Mouse (Mus musculus) gastrocnemius, postnatal 36 days (tissue): Measurements from ENCODE around the gene Tpm1. TPM values are rescaled to one million over a fixed set of nuclear protein-coding genes. Genes with fewer than 3 reads are reported as not detected.

Experiments
- DNase-seq, 2 experiments: peaks; one replicate each; pipeline ENCODE4 v3.0.0; 2022
- intact Hi-C: fragments of 180-260 bp; cut with DNase I; formaldehyde crosslinking; loops from one replicate; pipeline ENCODE4 v1.15.1; 2025
- total RNA-seq, 2 experiments: library from RNA; stranded (reverse); gene quantifications; 2 replicates each; pipeline ENCODE4 v1.2.3; 2021

The Tpm1 gene
- total RNA-seq, 2 experiments from 2014 or later, result 26,294 to 27,735 TPM

DNA sequence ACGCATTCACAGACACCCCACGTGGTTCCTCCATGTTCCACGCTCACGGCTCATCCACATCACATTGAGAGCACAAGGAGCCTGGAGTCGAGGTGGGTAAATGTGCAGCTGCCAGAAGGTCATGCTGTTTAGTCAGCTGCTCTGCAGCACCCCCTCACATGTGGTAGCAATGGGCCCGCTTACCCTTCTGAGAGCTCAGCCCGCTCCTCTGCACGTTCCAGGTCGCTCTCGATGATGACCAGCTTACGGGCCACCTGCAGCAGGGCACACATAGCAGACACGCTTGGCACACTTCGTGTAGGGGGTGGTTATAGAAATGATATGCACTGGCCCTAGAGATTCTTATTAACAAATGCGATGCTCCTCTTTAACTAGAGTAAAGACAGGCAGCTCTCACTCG lies 16.6 kb downstream of the Tpm1 start:
- no peak for DNase-seq
- intact Hi-C loops, result no loop called here

DNA sequence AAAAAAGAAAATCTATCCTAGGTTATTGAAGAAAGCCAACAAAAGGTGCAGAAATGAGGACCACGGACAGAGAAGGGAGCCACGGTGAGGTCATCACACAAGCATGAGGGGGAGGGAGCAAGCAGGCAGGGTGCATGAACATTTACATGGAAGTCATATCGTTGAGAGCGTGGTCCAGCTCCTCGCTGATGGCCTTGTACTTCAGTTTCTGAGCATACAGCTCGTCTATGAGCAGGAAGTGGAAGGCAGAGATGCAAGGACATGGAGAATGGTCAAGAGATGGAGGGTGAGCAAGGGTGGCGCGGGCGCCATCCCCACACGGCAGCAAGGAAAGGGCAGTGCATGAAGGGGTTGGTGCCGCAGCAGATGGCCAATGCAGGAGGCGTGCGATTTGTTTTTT lies 19.7 kb downstream of the Tpm1 start:
- intact Hi-C loops, result no loop called here

DNA sequence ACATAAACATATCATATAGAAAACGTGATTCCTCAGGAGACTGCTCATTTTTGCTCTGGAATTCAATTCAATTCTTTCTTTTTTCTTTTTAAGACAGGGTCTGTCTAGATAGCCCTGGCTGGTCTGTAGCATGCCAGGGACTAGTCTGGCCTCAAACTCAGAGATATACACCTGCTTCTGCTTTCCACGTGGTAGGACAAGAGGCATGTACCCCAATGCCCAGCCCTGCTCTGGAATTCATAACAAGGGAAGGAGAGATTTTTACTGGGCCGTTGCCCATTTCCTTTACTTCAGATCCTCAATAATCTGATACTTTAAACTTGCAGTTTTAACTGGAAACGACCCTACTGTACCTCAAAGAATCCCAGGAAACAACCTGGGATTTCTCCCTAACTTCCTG lies 20.3 kb downstream of the Tpm1 start:
- intact Hi-C loops, result no loop called here
- no peak for DNase-seq

More for the DNA sequence above, 19.7 kb downstream of the Tpm1 start:
- DNase-seq, result no peak

DNA sequence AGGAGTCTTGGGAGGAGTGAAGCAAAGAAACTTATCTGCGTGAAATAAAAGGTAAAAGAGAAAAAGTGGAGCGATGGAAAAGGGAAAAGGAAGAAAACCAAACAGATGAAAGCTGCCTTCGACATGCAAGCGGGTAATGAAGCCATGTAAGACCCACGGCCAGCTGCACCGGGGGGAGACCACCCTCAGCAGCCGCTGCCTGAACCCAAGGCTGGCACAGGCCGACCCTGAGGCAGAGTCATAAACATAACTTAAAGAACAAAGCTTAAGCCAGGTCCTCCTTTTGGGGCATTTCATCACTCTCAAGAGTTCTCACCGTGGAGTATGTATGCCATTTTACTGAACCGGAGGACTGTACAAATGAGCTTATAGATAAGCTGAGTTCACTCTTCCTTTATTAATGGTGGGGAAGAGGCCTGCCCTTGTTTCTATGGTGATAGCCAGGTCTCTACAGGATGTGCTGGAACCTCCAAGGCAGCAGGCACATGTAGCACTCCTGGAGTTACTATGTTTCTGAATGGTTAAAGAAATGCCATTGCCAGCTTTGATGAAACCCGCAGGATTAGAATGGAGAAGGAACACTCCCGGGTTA lies 21.0 kb downstream of the Tpm1 start:
- intact Hi-C loops, result no loop called here
- DNase-seq, result no peak

DNA sequence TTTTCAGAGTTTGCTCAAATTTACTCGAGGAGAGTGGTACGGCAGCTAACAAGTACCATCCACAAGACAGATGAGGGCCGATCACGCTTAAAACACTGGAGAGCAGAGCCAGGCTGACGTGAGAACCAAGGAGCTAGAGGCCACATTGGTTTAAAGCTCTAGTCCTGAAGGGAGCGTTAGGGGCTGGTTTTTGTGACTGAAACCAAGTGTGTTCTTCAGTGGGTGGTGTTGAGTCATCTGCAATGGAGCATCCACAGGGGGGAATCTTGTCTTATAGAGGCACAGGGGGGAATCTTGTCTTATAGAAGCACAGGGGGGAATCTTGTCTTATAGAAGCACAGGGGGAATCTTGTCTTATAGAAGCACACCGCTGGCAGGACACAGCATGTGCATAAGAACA lies 22.3 kb downstream of the Tpm1 start:
- no peak for DNase-seq

DNA sequence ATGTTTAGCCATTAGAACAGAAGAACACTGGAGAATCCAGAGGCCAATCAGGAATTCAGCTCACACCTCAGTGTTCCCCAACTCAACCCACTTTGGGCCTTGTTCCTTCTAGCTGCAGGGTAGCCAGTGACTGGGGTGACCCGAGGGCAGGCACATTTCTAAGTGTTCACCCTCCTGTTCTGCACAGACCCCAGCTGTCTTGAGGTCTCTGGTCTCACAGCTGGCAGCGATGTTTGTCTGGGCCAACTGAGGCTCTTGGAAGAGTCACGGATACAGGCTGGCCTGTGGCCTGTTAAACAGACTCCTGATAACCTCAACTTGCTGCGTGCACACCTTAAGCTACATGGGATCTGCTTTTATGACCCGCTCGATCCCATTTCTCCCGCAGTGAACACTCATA lies 23.1 kb downstream of the Tpm1 start:
- peak in 1 of 2 experiments; percentile 42 for DNase-seq
- intact Hi-C loops, result no loop called here

More for the DNA sequence above, 22.3 kb downstream of the Tpm1 start:
- intact Hi-C loops, result no loop called here

DNA sequence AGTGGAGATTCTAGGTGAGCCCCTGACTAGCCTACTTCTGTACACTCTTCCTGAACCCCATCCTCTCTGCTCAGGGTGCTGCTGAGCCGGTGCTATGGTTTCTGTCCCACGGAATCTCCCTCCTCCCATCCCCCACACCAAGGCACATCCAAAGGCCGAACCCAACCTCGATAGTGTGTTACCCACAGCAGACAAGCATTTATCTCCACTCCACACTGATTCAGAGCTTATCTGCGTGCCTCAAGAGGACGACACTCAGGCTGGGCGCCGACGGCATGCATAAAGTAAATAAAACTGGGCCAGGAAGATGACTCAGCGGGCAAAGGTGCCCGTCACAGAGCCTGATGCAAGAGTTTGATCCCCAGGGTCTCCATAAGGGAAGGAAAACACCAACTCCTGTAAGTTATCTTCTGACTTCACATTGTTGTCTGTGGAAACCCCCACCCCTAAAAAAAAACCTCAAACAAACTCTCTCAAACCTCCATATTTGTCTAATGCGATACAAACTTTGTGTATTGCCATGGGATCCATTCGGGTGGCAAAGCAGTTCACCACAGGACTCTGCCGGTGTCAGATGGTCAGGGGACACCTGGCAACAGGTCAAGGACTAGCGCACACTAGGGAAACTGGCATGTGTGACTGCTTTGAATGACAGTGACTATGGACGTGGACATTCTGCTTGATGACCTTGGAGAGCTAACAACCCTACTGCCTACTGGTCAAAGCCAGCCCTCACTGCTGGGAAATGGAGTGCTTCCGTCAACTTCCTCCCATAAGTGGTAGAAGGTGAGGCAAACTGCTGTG lies 24.1 kb downstream of the Tpm1 start:
- peak in 1 of 2 experiments; percentile 50 for DNase-seq
- intact Hi-C loops, result no loop called here

DNA sequence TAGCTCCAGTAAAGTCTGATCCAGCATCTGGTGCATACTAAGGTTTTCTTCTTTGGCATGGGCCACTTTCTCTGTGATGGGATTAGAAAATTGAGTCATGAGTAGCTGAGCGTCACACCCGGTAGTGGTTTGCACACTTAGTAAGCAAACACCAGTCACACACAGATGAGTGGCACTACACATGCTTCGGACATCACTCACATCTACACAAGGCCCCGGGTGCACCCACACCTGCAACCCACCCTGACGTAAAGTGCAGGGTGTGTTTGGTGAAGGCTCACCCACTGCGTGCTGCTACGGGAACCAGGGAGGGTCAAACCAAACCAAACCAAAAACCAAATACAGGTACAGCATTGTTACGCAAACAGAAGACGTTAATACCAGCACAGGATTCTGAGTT lies 25.8 kb downstream of the Tpm1 start:
- intact Hi-C loops, result no loop called here
- no peak for DNase-seq

DNA sequence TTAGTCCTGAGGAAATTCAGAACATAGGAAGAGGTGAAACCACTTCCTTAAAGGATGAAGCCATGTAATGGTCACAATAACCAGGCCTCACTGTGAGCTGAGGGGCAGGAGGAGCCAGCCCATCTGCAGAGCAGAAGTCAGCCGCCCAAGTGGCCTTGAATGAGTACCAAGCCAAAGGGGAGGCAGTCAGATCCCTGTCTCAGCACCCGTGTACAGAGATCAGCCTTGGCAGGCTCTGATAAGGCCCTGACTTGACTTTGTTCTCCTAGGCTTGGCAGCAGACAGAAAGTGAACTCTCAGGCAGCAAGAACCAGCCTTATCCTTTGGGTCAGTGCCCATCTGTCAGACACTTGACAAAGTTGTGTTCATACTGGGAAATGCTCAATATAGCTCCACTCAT lies 29.1 kb downstream of the Tpm1 start:
- DNase-seq, result no peak
- intact Hi-C loops, result no loop called here

DNA sequence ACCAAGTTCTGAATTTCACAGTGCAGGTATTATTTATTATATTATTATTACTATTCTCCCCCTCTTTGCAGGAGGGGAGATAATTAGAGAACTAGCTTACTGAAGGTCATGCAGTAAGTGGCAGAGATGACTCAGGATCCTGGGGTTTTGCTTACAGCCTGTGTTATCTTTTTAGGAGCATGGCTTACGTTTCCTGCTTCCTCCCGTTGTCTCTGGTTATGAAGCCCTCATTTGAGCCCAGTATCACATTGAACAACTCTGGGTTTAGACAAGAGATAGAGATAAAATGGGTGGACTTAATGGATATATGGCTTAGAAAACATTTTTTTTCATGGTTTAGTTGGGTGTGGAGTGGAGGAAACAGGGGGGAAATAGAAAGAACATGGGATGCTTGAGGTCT lies 35.7 kb downstream of the Tpm1 start:
- DNase-seq, result no peak
- intact Hi-C loops, result no loop called here

DNA sequence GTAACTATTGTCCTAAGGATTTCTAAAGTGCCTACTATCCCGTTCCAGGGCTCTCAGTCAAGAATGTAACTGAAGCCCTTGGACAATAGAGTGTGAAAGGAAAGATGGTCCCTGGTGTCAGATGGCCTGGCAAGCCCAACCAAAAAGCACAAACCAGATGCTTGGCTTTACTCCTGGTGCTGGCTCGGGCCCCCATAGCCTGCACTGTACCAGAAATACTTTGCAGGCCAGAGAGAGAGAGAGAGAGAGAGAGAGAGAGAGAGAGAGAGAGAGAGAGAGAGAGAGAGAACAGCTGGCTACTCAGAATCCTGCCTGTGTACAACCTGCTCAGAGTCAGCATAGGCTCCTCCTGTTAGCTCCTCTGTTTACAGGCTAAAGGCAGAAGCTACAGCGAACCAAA lies 36.7 kb downstream of the Tpm1 start:
- intact Hi-C loops, result no loop called here
- DNase-seq, result peak; percentile 81 to 86

DNA sequence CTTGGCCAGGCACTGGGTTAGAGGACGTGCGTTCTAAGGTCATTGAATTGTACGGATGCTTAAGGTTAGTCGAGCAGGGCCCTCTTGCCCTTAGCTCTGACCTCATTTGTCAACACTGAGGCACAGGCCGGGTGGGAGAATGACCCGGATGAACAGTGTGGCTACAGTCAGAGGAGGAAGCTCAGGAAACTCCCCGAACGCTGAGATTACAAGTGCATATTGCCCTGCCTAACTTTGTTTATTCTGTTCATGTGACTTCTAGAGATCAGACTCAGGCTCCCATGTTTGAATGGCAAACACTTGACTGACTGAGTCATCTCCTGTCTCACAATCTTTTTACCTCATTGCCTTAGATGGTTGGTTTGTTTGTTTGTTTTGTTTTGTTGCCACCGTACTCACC lies 37.7 kb downstream of the Tpm1 start:
- DNase-seq, result no peak
- intact Hi-C loops, result no loop called here

DNA sequence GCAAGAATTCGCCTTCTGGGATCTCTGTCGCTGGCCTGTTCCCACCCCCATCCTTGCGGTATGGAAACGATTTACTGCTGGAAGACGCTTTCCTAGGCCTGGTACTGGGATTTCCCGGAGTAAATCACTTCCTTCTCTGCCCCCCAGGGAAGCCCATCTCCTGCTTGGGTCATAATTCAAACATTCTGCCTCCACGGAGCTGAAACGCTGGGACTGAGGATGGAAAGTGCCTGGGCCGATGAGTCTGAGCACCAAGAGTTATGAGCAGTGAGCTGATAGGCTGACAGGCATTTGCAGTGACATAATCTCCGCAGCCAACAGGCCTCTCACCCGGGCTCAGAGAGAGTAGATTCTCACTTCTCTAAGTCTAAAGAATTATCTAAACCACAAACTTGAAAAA lies 40.4 kb downstream of the Tpm1 start:
- intact Hi-C loops, result no loop called here
- no peak for DNase-seq

DNA sequence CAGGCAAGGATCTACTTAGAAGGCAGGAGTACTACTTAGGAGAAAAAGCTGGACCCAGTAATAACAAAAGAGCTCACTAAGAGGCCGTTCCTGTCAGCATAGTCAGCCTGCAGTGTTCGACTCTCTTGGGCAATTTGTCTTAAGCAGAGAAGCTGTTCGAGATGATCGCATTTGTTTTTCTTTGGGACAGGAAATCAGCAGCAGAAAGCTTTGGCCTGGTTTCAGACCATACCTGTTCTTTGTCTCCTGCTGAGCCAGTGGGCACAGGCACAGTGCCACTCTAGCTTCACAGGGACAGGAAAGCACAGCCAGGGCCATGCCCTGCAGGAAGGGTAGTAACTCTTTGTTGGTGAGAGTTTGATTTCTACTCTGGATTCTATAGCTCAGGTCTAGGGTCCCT lies 42.8 kb downstream of the Tpm1 start:
- DNase-seq, result no peak
- intact Hi-C loops, result no loop called here

DNA sequence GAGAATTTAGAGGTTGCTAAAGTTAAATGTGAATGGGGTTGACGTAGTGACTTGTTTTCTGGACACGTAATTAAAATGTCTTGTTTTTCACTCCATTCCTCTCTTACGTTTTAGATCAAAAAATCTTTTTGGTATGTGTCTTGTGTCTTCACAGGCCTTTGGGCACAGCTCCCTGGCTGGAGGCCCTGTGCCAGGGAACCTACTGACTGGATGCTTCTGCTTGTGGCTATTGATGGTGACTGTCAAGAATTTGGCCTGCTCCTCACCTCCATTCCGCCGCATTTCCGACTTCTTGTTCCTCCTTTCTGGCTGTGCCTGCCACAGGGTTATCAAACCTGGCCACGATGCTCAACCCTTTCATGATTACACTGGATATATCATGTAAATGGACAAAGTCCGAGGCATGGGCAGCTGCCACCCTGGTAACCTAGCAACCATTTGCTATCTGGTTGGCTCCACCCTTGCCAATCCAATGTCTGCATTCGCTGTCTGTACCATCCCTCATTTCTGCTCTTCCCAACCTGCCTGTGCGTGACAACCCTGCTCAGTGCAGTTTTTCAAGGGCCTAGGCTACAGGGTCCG lies 44.0 kb downstream of the Tpm1 start:
- intact Hi-C loops, result no loop called here
- DNase-seq, result no peak

DNA sequence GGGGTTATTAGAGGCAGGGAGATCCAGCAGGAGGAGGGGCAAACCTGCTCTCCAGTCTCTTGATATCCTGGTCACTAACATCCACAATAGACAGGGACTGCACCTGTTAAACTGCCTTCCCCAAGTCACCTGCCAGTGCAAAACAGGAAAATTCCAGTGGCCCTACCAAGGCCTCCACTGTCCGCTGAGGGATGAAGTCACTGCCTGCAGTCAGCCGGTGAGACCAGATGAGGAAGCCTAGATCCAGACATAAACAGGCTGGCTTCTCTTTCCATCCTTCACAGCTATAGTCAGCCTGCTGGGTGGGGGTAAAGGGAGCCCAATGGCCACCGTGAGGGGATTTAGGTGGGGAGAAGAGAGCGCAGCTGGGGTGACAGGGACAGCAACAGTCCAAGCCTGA lies 45.5 kb downstream of the Tpm1 start:
- intact Hi-C loops, result loop anchor here (5.0 kb wide), 1 partner anchor 209 kb away; no protein-coding TSS in a partner anchor
- no peak for DNase-seq

DNA sequence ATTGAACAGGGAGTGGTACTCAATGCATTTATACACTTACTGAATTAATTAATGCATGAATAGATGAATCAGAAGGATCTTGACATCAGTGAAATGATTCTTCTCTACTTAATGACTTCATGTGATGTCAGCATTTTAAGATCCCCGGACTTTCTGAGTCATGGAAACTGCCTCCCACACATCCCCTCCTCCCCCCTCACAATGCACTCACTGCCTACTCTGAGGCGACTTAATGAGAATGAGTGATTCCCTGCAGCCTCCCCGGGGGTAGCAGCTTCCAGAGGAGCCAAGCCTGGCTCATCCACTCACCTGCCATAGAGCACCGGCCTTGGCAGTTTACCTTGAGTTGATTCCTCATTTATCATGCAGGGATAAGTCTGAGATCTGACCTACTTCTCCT lies 46.0 kb downstream of the Tpm1 start:
- no peak for DNase-seq
- intact Hi-C loops, result loop anchor here (5.0 kb wide), 1 partner anchor 209 kb away; no protein-coding TSS in a partner anchor

DNA sequence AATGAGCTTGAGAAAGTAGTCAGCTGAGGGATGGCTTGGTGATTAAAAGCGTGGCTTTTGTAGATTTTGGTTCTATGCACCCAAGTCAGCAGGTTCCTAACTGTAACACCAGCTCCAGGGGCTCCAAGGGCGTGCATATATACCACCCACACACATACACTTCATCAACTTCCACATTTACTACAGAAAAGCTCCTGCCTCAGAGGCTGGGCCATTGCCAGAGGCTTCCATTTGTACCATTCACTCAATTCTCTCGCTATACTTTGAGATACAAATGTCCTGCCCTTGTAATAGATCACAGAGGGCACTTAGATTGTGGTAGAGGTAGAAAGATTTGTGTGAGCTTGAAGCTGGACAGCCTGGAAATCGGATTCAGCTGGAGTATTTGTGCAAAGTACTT lies 47.7 kb downstream of the Tpm1 start:
- intact Hi-C loops, result loop anchor here (2.0 to 5.0 kb wide), 3 partner anchors 43 to 273 kb away; no protein-coding TSS in a partner anchor

DNA sequence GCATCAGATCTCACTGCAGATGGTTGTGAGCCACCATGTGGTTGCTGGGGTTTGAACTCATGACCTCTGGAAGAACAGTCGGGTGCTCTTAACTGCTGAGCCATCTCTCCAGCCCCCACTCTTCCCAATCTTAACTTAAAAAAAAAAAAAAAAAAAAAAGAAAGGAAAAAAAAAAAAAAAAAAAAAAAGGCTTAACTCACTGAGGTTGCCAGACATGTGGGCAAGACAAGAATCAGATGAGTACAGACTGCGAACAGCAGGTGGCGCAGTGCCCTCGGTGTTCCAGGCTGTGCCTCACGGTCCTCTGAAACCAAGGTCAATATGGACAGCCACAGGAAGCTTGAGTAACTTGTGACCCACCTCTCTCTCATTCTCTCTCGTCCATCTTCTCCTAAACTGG lies 48.2 kb downstream of the Tpm1 start:
- DNase-seq, result peak; percentile 68 to 79
- intact Hi-C loops, result loop anchor here (2.0 to 5.0 kb wide), 3 partner anchors 44 to 274 kb away; no protein-coding TSS in a partner anchor

More for the DNA sequence above, 47.7 kb downstream of the Tpm1 start:
- DNase-seq, result no peak

DNA sequence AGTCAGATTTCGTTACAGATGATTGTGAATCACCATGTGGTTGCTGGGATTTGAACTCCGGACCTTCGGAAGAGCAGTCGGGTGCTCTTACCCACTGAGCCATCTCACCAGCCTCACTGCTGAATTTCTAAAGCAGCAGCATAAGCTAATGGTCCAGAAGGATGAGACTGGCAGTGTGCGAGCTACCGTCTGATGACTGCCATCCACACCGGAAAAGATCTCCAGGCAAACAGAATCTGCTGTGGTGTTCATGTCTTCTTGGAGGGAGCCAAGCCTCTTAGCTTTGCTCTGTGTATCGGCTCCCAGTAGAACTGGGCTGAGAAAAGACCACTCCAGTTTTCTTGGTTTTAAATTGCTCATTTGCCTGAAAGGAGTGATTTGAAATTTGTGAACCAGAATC lies 49.5 kb downstream of the Tpm1 start:
- intact Hi-C loops, result loop anchor here (2.0 to 5.0 kb wide), 3 partner anchors 45 to 275 kb away; no protein-coding TSS in a partner anchor
- DNase-seq, result no peak

DNA sequence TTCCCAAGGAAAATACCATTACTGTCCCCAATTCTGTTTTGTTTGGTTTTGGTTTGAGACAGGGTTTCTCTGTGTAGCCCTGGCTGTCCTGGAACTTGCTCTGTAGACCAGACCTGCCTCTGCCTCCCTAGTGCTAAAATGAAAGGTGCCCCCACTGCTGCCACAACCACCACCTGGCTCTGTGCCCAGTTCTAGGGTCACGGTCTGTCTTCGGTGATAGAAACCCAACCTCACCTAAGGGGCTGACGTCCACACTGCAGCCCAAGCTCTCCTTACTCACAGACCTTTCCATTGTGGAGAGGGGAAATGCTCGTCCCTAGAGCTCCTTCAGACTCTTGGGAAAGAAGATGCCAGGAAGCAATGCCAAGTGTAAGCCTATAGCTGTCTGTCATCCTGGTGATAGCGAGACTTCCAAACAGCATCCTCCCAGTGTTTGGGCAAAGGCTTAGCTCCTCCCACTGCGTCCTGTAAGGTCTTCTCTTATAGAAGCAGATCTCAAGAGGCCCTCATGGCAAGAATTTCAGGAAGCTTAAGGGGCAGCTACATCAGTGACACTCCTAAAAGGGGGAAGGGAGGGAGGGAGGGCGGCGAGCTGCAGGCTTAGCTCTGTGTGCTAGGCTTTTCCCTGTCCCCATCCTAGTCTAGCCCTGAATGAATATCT lies 57.3 kb downstream of the Tpm1 start:
- intact Hi-C loops, result no loop called here
- DNase-seq, result no peak
